Mouse (Mus musculus) lung, embryonic 16.5 days (tissue): ENCODE data around the gene Fgfr2. TPM values are rescaled to one million over a fixed set of nuclear protein-coding genes. Genes with fewer than 3 reads are reported as not detected.

ENCODE experiments used
- ATAC-seq: fragments of 200-750 bp; cut with Nextera tagmentation; 2 replicates; pipeline ENCODE4 v1.8.0; 2017; ENCODE audit warnings: low read depth, mild to moderate bottlenecking, moderate library complexity
- H3K27ac ChIP-seq: fragments of 300-500 bp; sonication (generic); 2 replicates; pipeline ENCODE4 v1.5.1; 2014; ENCODE audit warnings: mild to moderate bottlenecking, control low read depth, low read length
- H3K27me3 ChIP-seq: fragments of 300-500 bp; sonication (generic); 2 replicates; pipeline ENCODE4 v1.6.1; 2014; ENCODE audit warnings: low read depth, low read length, mixed read lengths; ENCODE audit not compliant: control insufficient read depth, insufficient read depth
- H3K36me3 ChIP-seq: fragments of 300-500 bp; sonication (generic); 2 replicates; pipeline ENCODE4 v1.6.1; 2014; ENCODE audit warnings: low read length; ENCODE audit not compliant: control insufficient read depth, insufficient read depth
- H3K4me1 ChIP-seq: fragments of 300-500 bp; sonication (generic); replicated peaks from 2 replicates; pipeline ENCODE4 v1.6.1; 2014; ENCODE audit warnings: low read length, mixed read lengths; ENCODE audit not compliant: control insufficient read depth, insufficient read depth
- H3K4me2 ChIP-seq: fragments of 300-500 bp; sonication (generic); 2 replicates; pipeline ENCODE4 v1.6.1; 2014; ENCODE audit warnings: low read depth, low read length, control low read depth
- H3K4me3 ChIP-seq: fragments of 300-500 bp; sonication (generic); 2 replicates; pipeline ENCODE4 v1.5.1; 2014; ENCODE audit warnings: mild to moderate bottlenecking, low read length, control low read depth
- H3K9ac ChIP-seq: fragments of 300-500 bp; sonication (generic); 2 replicates; pipeline ENCODE4 v1.6.1; 2014; ENCODE audit warnings: low read length, control low read depth
- H3K9me3 ChIP-seq: fragments of 300-500 bp; sonication (generic); 2 replicates; pipeline ENCODE4 v1.6.1; 2016; ENCODE audit warnings: low read length; ENCODE audit not compliant: control insufficient read depth
- WGBS: fragments of 180-500 bp; shearing (Covaris S2); extraction: QIAGEN DNeasy Blood & Tissue Kit; methylation state at CpG from one replicate; pipeline ENCODE4 v1.1.7; 2014; 5-methylcytosine and 5-hydroxymethylcytosine counted together
- polyA plus RNA-seq: library from polyadenylated mRNA; unstranded; fragments of >200 nt; fragmentation: Nextera tagmentation; extraction: Ambion mirVana; gene quantifications from 2 replicates; pipeline ENCODE4 v1.2.1, GENCODE M21; 2015

Gene Fgfr2
- polyA plus RNA-seq, 1 experiment from 2014 or later = 175 TPM

- no peaks in the 10 kb centered on the region for H3K27me3 ChIP-seq
- ATAC-seq = no peak
- no peak overlapping the region for H3K27ac ChIP-seq
- no peak overlapping the region for H3K4me3 ChIP-seq
- no peaks in the 10 kb centered on the region for H3K9me3 ChIP-seq
- WGBS = 77% methylated on average over 12 of the region's 12 CpGs
- no peak overlapping the region for H3K9ac ChIP-seq
- H3K4me2 ChIP-seq = no peak overlapping the region
- H3K4me1 ChIP-seq = peaks cover 2% of the 10 kb centered on the region; the same call in 1 of the 2 replicates
- H3K36me3 ChIP-seq = no peaks in the 10 kb centered on the region
Measured at GRCm38 (mm10) chr7:133155621-133156020, 32.5 kb upstream of the Fgfr2 start.

GRCm38 (mm10) chr7:133154846-133155245 lies 31.7 kb upstream of the Fgfr2 start:
- Histone ChIP-seq H3K4me1 (no peaks in the 10 kb centered on the region), H3K4me3 (no peak overlapping the region), H3K27ac (no peak overlapping the region), H3K9me3 (no peaks in the 10 kb centered on the region), H3K36me3 (no peaks in the 10 kb centered on the region), H3K27me3 (no peaks in the 10 kb centered on the region), H3K4me2 (no peak overlapping the region), H3K9ac (no peak overlapping the region)
- 62% methylated on average over 6 of the region's 6 CpGs for whole genome bisulfite sequencing
- no peak for ATAC-seq

- Histone ChIP-seq H3K9ac (no peak overlapping the region), H3K27ac (no peak overlapping the region), H3K4me3 (no peak overlapping the region), H3K27me3 (no peaks in the 10 kb centered on the region), H3K36me3 (no peaks in the 10 kb centered on the region), H3K4me2 (no peak overlapping the region), H3K9me3 (no peaks in the 10 kb centered on the region), H3K4me1 (no peaks in the 10 kb centered on the region)
- 64% methylated on average over 8 of the region's 8 CpGs for WGBS
- no peak for ATAC-seq
Measured at GRCm38 (mm10) chr7:133139689-133140336, 16.7 kb upstream of the Fgfr2 start.

GRCm38 (mm10) chr7:133133552-133133951 lies 10.4 kb upstream of the Fgfr2 start:
- Histone ChIP-seq H3K27ac (no peak overlapping the region), H3K27me3 (no peaks in the 10 kb centered on the region), H3K4me1 (no peaks in the 10 kb centered on the region), H3K36me3 (no peaks in the 10 kb centered on the region), H3K9me3 (no peaks in the 10 kb centered on the region), H3K9ac (no peak overlapping the region), H3K4me3 (no peak overlapping the region), H3K4me2 (no peak overlapping the region)
- WGBS = 76% methylated on average over 5 of the region's 5 CpGs
- no peak for ATAC-seq

GRCm38 (mm10) chr7:133132702-133133101 lies 9.6 kb upstream of the Fgfr2 start:
- Histone ChIP-seq H3K4me3 (no peak overlapping the region), H3K9me3 (no peaks in the 10 kb centered on the region), H3K9ac (no peak overlapping the region), H3K4me2 (no peak overlapping the region), H3K27ac (no peak overlapping the region), H3K4me1 (no peaks in the 10 kb centered on the region), H3K36me3 (no peaks in the 10 kb centered on the region), H3K27me3 (no peaks in the 10 kb centered on the region)
- WGBS = 94% methylated on average over 5 of the region's 5 CpGs
- no peak for ATAC-seq

DNA sequence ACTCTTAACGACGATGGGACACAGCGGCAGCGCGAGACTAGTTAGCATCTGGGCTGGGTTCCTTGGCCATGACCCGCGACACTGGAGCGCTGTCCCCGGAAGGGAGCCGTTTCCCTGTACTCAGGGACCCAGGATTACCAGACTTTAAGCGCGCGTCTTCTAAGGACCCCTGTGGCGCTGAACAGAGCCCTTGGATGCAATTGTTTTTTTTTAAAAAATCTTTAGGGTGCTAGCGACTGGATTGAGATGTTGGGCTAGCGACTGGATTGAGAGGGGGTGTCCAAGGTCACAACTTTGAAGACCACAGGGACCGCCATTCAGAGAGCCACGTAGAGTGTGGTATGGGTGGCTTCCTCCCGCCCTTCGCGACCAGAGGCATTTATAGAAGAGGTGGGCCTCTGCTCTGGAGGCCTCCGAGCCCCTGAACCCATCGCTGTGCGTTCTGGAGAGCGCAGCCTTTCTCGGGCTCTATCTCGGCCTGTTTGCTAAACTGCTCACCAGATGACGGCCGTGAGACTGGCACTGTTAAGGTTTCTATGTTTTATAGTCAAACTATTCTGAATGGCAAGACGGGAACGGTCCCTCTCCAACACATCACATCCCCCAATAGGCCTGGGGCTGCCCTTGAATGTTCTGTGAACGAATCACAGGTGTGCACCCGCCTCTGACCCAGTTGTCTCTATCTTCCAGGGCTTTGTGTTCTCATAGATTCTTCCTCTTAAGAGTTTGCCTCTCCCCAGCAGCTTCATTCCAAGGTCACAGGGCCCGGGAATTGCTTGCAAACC lies 1.7 kb upstream of the Fgfr2 start:
- ATAC-seq = peak; percentile 13; the same call in 1 of the 2 replicates
- Histone ChIP-seq H3K4me3 (peak overlapping the region; percentile 77), H3K27ac (peak overlapping the region; percentile 98), H3K9ac (peak overlapping the region; percentile 93), H3K27me3 (no peaks in the 10 kb centered on the region), H3K4me1 (peaks cover 18% of the 10 kb centered on the region), H3K4me2 (peak overlapping the region; percentile 97), H3K36me3 (no peaks in the 10 kb centered on the region), H3K9me3 (no peaks in the 10 kb centered on the region)
- WGBS = 10% methylated on average over 34 of the region's 34 CpGs

DNA sequence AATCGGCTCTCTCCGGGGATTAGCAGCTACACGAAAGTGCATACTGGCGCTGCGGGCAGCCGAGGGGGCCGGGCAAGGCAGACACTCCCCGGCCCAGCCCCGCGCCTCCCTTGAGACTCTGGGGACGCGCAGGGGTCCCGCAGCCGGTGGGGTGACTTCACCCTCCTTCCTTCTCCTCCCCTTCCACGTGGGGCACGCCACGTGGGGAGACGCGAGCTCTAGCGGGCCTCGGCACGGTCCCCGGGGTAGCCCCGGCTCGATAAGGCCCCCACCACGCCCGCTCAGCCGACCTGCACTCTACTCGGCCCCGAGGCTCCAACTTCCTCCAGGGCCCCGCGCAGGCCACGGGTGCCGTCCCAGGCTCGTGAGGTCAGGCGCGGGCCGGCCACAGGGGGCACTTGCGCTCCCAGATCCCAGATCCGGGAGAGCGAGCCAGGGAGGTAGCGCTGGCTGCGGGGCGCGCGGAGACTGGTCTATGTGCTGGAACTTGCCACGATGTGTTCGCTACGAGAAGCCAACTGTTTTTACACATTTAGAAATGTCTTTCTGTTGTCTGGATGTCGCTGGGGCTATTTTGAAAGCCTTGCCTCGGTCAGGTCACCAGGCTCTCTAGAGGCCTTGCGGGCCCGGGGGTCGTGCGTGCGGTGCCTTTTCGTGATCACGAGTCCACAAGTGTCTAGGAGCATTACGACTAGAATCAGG lies 1.0 kb upstream of the Fgfr2 start, which contains the start of gene Ctbp2:
TSS of gene Ctbp2 (minus strand) at position 356 of the 702 bp plus-strand sequence.
- no peaks in the 10 kb centered on the region for H3K27me3 ChIP-seq
- peaks cover 21% of the 10 kb centered on the region for H3K4me1 ChIP-seq
- H3K27ac ChIP-seq = peak within 1 kb of the TSS; percentile 98
- peak within 1 kb of the TSS; percentile 97 for H3K4me2 ChIP-seq
- no peaks in the 10 kb centered on the region for H3K9me3 ChIP-seq
- peak within 1 kb of the TSS; percentile 77 for H3K4me3 ChIP-seq
- no peaks in the 10 kb centered on the region for H3K36me3 ChIP-seq
- peak; percentile 86 for ATAC-seq
- under 1% methylated on average over 59 of the region's 59 CpGs for WGBS
- H3K9ac ChIP-seq = peak within 1 kb of the TSS; percentile 93

DNA sequence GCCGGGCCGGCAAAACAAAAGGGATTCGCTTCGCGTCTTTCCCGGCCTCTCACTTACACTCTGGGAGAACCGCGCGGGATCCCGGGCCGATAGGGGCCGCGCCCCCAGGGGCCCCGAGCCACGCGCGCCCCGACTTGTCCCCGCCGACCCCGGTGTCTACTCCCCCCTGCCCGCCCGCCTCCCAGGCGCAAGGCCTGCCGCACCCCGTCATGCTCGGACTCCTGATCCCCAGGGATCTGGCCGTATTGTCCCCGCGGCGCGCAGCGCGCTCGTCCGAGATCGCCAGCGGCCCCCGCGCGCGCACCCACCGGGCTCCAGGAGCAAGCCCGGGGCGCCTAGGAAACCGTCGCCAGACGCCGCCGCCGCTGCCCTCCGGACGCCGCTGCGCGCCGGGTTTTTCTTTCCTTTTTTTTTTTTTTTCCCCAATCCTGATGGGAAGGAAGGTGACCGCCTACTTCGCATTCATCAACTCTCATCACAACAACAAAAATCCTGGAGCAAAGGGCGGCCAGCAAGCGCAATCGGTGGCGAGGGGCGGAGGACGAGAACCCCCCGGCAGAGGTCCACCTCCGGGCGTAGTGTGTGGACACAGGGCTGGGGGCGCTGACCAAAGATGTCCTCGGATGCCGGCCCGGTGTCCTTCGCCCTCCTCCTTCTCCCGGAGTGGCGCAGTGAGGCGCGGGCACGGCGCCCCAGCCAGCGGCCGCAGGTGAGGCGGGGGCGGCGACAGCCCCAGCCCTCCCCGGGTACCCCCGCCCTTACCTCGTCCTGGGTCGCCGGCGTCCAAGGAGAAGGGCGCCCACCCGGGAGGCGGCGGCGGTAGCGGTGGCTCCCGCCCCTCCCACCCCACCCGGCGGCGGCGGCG lies 539 bp downstream of the Fgfr2 start:
- H3K9me3 ChIP-seq = no peaks in the 10 kb centered on the region
- ATAC-seq = peak; percentile 24; the same call in 1 of the 2 replicates
- no peaks in the 10 kb centered on the region for H3K27me3 ChIP-seq
- peak overlapping the region; percentile 77 for H3K4me3 ChIP-seq
- peaks cover 35% of the 10 kb centered on the region for H3K4me1 ChIP-seq
- peak overlapping the region; percentile 98 for H3K27ac ChIP-seq
- H3K9ac ChIP-seq = peak overlapping the region; percentile 93
- H3K4me2 ChIP-seq = peak overlapping the region; percentile 97
- WGBS = under 1% methylated on average over 84 of the region's 102 CpGs
- H3K36me3 ChIP-seq = no peaks in the 10 kb centered on the region
